Mouse (Mus musculus) cerebellum, adult 2 months (tissue): ENCODE measurements at regions not wholly inside any gene's neighbourhood (a gene's known extent, or its start where the extent isn't known, plus 50 kb on each side); places are given as distances from the start of the nearest gene placed in this dataset.
"Not testable (repeated sequence)": the region's sequence is repeated elsewhere in the genome, so short reads cannot be mapped to it uniquely, and the experiment has no call there.

Source experiments
- CTCF ChIP-seq: fragments of 200-500 bp; IDR thresholded peaks from 2 replicates; pipeline ENCODE4 v1.5.1; 2011; ENCODE audit warnings: low read depth, mild to moderate bottlenecking, control low read depth, low read length, moderate library complexity, borderline replicate concordance; ENCODE audit not compliant: insufficient read depth
- POLR2A ChIP-seq: fragments of 200-500 bp; IDR thresholded peaks from 2 replicates; pipeline ENCODE4 v1.6.1; 2011; ENCODE audit warnings: low read length, control low read depth, borderline replicate concordance; ENCODE audit not compliant: insufficient read depth

GRCm38 (mm10) chr9:6834936-6835335 lies 349.3 kb downstream of the Dync2h1 start:
- not testable (repeated sequence) for TF ChIP-seq POLR2A, CTCF
